Mouse (Mus musculus) neural tube, embryonic 13.5 days (tissue): ENCODE results near the gene Gon7. TPM values are rescaled to one million over a fixed set of nuclear protein-coding genes. Genes with fewer than 3 reads are reported as not detected.
A peak's percentile ranks its signal among the peaks of the same experiment; 100 is the strongest.

Source experiments
- ATAC-seq: fragments of 200-750 bp; cut with Nextera tagmentation; 2 replicates; pipeline ENCODE4 v1.8.0; 2017; ENCODE audit warnings: low read depth, mild to moderate bottlenecking, moderate TSS enrichment, moderate library complexity
- H3K27ac ChIP-seq: fragments of 300-500 bp; sonication (generic); replicated peaks from 2 replicates; pipeline ENCODE4 v1.5.1; 2015; ENCODE audit warnings: moderate library complexity, mild to moderate bottlenecking, inconsistent platforms
- H3K27me3 ChIP-seq: fragments of 300-500 bp; sonication (generic); 2 replicates; pipeline ENCODE4 v1.6.1; 2015; ENCODE audit warnings: mild to moderate bottlenecking, inconsistent platforms
- H3K36me3 ChIP-seq: fragments of 300-500 bp; sonication (generic); 2 replicates; pipeline ENCODE4 v1.6.1; 2015; ENCODE audit warnings: mild to moderate bottlenecking, inconsistent platforms
- H3K4me1 ChIP-seq: fragments of 300-500 bp; sonication (generic); replicated peaks from 2 replicates; pipeline ENCODE4 v1.6.1; 2015; ENCODE audit warnings: inconsistent platforms
- H3K4me2 ChIP-seq: fragments of 300-500 bp; sonication (generic); 2 replicates; pipeline ENCODE4 v1.6.1; 2015; ENCODE audit warnings: inconsistent platforms, mild to moderate bottlenecking, moderate library complexity
- H3K4me3 ChIP-seq: fragments of 300-500 bp; sonication (generic); 2 replicates; pipeline ENCODE4 v1.5.1; 2015; ENCODE audit warnings: mild to moderate bottlenecking, inconsistent platforms
- H3K9ac ChIP-seq: fragments of 300-500 bp; sonication (generic); 2 replicates; pipeline ENCODE4 v1.6.1; 2015; ENCODE audit warnings: moderate library complexity, mild to moderate bottlenecking, inconsistent platforms
- H3K9me3 ChIP-seq: fragments of 300-500 bp; sonication (generic); 2 replicates; pipeline ENCODE4 v1.6.1; 2016; ENCODE audit warnings: inconsistent platforms
- WGBS: fragments of 180-500 bp; shearing (Covaris S2); methylation state at CpG from one replicate; pipeline ENCODE4 v1.1.7; 2015; 5-methylcytosine and 5-hydroxymethylcytosine counted together
- polyA plus RNA-seq: library from polyadenylated mRNA; unstranded; fragments of >200 nt; fragmentation: Nextera tagmentation; extraction: Ambion mirVana; gene quantifications from 2 replicates; pipeline ENCODE4 v1.2.1, GENCODE M21; 2015

Gene Gon7
- polyA plus RNA-seq, 1 experiment from 2014 or later = 50.8 TPM

GRCm38 (mm10) chr12:102740285-102740684, 17.3 kb downstream of the Gon7 start:
- Histone ChIP-seq H3K4me3 (no peak overlapping the region), H3K4me2 (no peak overlapping the region), H3K4me1 (peaks cover 27% of the 10 kb centered on the region), H3K27me3 (no peaks in the 10 kb centered on the region), H3K36me3 (no peaks in the 10 kb centered on the region), H3K9me3 (no peaks in the 10 kb centered on the region), H3K9ac (no peak overlapping the region), H3K27ac (no peak overlapping the region)
- ATAC-seq = no peak
- WGBS = 68% methylated on average over 3 of the region's 3 CpGs

DNA sequence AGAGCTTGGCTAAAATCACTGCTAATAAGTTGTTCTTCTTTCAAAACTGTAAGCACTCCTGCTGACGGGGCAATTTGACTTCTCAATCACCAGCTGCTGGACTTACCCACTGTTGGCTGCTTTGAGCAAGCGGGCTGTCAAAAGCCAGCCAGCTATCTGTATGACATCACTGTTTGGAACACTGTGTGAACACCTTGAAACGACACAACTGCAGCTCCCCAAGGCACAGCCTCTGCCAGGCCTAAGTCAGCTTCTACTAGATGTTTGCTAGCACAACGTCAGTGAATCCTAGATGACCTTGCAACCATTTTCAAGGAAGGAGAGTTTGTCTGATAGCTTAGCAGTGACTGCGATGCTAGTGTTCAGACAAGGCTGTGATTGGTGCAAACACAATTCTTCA, 18.5 kb downstream of the Gon7 start:
- H3K4me3 ChIP-seq = no peak overlapping the region
- WGBS = 83% methylated on average over 5 of the region's 5 CpGs
- no peak overlapping the region for H3K9ac ChIP-seq
- ATAC-seq = no peak
- H3K9me3 ChIP-seq = no peaks in the 10 kb centered on the region
- H3K27me3 ChIP-seq = no peaks in the 10 kb centered on the region
- no peaks in the 10 kb centered on the region for H3K36me3 ChIP-seq
- no peak overlapping the region for H3K27ac ChIP-seq
- H3K4me2 ChIP-seq = no peak overlapping the region
- H3K4me1 ChIP-seq = peaks cover 17% of the 10 kb centered on the region

- peaks cover 26% of the 10 kb centered on the region for H3K4me1 ChIP-seq
- 15% methylated on average over 5 of the region's 5 CpGs for WGBS
- H3K36me3 ChIP-seq = no peaks in the 10 kb centered on the region
- no peak overlapping the region for H3K4me3 ChIP-seq
- no peak overlapping the region for H3K9ac ChIP-seq
- no peaks in the 10 kb centered on the region for H3K9me3 ChIP-seq
- no peak overlapping the region for H3K27ac ChIP-seq
- ATAC-seq = no peak
- H3K4me2 ChIP-seq = no peak overlapping the region
- no peaks in the 10 kb centered on the region for H3K27me3 ChIP-seq
Measured at GRCm38 (mm10) chr12:102733381-102733780, 24.2 kb downstream of the Gon7 start.

DNA sequence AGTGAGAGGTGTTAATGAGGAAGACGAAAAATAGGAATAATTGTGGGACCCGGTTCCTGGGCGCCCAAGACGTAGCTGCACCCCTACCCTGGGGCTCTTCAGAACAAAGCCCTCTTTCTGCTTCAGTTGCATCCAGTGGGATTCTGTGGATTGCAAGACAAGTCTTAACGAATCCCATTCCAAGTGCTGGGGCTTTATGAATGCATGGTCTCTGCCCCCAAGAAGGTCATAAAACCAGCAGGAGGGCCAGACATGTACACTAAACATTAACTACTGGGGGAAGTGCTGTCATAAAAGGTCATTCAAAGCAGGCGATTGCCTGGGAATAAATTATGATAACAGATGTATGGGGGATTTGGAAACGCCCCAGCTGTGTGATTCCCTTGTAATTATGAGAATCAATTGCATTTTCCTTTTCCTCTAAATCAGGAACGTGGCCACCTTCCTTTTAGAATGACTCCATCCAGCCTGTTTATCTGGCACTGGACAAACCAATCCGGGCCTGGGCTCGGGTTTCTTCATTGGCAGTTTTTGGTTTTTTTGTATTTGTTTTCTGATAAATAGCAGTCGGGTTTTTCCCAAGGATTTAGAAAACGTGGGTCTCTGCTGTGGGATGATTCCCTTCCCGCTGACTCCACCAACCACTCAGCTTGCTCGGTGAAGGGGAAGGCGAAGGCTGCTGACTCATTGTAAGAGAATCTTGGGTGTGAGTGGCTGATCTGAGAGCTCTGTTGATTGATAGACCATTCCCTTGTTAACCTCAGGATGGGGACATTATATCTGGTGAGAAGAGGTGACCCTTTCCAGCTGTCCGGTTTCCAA, 26.6 kb downstream of the Gon7 start:
- Histone ChIP-seq H3K4me2 (peak overlapping the region; percentile 53), H3K4me1 (peaks cover 26% of the 10 kb centered on the region), H3K27ac (peak overlapping the region; percentile 87), H3K9ac (peak overlapping the region; percentile 1), H3K9me3 (no peaks in the 10 kb centered on the region), H3K4me3 (peak overlapping the region; percentile 24), H3K27me3 (no peaks in the 10 kb centered on the region), H3K36me3 (no peaks in the 10 kb centered on the region)
- WGBS = 9% methylated on average over 16 of the region's 16 CpGs
- peak; percentile 78 for ATAC-seq

DNA sequence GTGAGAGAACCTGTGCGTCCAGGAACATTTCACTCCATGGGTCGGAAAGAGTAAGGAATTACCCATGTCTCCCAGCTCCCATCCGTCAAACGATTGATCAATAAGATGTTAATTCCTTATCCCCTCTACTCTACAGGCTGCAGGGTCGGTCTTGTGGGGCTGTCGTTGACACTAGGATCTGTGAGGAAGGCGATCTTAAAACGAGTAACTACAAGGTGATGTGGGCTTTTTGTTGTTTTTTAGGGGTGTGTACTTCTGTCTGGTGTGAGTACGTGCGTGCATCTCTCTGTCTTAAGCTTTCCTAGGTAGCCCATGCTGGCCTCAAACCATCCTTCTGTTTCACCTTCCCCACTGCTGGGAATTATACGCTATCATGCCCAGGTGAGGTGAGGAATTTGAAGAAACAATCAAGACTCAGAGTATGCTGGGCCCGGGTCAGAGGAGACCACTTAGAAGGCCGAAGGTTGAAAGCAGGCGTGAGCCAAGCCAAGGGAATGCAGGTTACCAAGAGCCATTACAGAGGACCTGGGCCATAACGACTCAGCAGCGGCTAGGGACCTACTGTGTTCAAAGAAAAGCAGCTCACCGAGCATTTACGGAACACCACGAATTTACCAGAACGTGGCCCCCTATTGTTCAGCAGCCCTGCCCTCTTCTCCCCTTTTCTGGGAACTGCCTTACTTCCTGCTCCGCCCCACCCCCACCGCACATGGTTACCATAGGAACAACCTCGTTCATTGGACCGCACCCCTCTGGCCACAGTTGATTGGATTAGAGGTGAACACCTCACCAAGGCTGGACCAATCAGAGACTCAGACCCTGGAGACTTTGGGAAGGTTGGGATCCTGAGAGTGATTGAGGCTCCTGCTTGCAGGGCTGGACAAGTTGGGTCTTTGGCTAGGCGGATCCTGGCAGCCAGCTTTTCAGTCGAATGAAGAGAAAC, 27.5 kb downstream of the Gon7 start:
- peaks cover 26% of the 10 kb centered on the region for H3K4me1 ChIP-seq
- no peaks in the 10 kb centered on the region for H3K9me3 ChIP-seq
- H3K36me3 ChIP-seq = no peaks in the 10 kb centered on the region
- H3K4me2 ChIP-seq = peak overlapping the region; percentile 53
- peak; percentile 98 for ATAC-seq
- WGBS = 22% methylated on average over 26 of the region's 26 CpGs
- H3K27ac ChIP-seq = peak overlapping the region; percentile 87
- H3K27me3 ChIP-seq = no peaks in the 10 kb centered on the region
- peak overlapping the region; percentile 24 for H3K4me3 ChIP-seq
- peak overlapping the region; percentile 48 for H3K9ac ChIP-seq

GRCm38 (mm10) chr12:102725761-102726175, 31.8 kb downstream of the Gon7 start:
- H3K27me3 ChIP-seq = no peaks in the 10 kb centered on the region
- no peaks in the 10 kb centered on the region for H3K9me3 ChIP-seq
- H3K27ac ChIP-seq = no peak overlapping the region
- H3K4me1 ChIP-seq = peaks cover 12% of the 10 kb centered on the region
- H3K4me2 ChIP-seq = no peak overlapping the region
- no peak for ATAC-seq
- H3K36me3 ChIP-seq = no peaks in the 10 kb centered on the region
- WGBS = 77% methylated on average over 7 of the region's 7 CpGs
- no peak overlapping the region for H3K4me3 ChIP-seq
- H3K9ac ChIP-seq = no peak overlapping the region

GRCm38 (mm10) chr12:102725146-102725545, 32.5 kb downstream of the Gon7 start:
- Histone ChIP-seq H3K4me3 (no peak overlapping the region), H3K27me3 (no peaks in the 10 kb centered on the region), H3K4me1 (peaks cover 7% of the 10 kb centered on the region), H3K9ac (no peak overlapping the region), H3K4me2 (no peak overlapping the region), H3K36me3 (no peaks in the 10 kb centered on the region), H3K9me3 (no peaks in the 10 kb centered on the region), H3K27ac (no peak overlapping the region)
- 94% methylated on average over 6 of the region's 6 CpGs for WGBS
- no peak for ATAC-seq

- WGBS = 83% methylated on average over 6 of the region's 6 CpGs
- no peaks in the 10 kb centered on the region for H3K36me3 ChIP-seq
- H3K4me1 ChIP-seq = peaks cover 5% of the 10 kb centered on the region; the same call in 1 of the 2 replicates
- no peak for ATAC-seq
- no peak overlapping the region for H3K27ac ChIP-seq
- H3K9me3 ChIP-seq = no peaks in the 10 kb centered on the region
- no peak overlapping the region for H3K4me2 ChIP-seq
- no peaks in the 10 kb centered on the region for H3K27me3 ChIP-seq
- no peak overlapping the region for H3K9ac ChIP-seq
- no peak overlapping the region for H3K4me3 ChIP-seq
Measured at GRCm38 (mm10) chr12:102723861-102724260, 33.7 kb downstream of the Gon7 start.

- Histone ChIP-seq H3K9me3 (no peaks in the 10 kb centered on the region), H3K4me3 (no peak overlapping the region), H3K27me3 (no peaks in the 10 kb centered on the region), H3K4me2 (no peak overlapping the region), H3K36me3 (no peaks in the 10 kb centered on the region), H3K4me1 (peaks cover 5% of the 10 kb centered on the region; the same call in 1 of the 2 replicates), H3K9ac (no peak overlapping the region), H3K27ac (no peak overlapping the region)
- WGBS = 74% methylated on average over 8 of the region's 8 CpGs
- no peak for ATAC-seq
Measured at GRCm38 (mm10) chr12:102722966-102723365, 34.6 kb downstream of the Gon7 start.

GRCm38 (mm10) chr12:102722451-102722850, 35.2 kb downstream of the Gon7 start:
- WGBS = 54% methylated on average over 11 of the region's 11 CpGs
- no peak for ATAC-seq

GRCm38 (mm10) chr12:102719552-102720315, 37.9 kb downstream of the Gon7 start:
- Histone ChIP-seq H3K27me3 (no peaks in the 10 kb centered on the region), H3K9me3 (no peaks in the 10 kb centered on the region), H3K9ac (no peak overlapping the region), H3K4me2 (peak overlapping the region; percentile 21), H3K4me3 (no peak overlapping the region), H3K27ac (no peak overlapping the region), H3K36me3 (no peaks in the 10 kb centered on the region), H3K4me1 (peaks cover 5% of the 10 kb centered on the region; the same call in 1 of the 2 replicates)
- ATAC-seq = peak; percentile 64
- 31% methylated on average over 13 of the region's 13 CpGs for WGBS

More at GRCm38 (mm10) chr12:102722451-102722850, 35.2 kb downstream of the Gon7 start:
- no peaks in the 10 kb centered on the region for H3K9me3 ChIP-seq
- no peaks in the 10 kb centered on the region for H3K36me3 ChIP-seq
- no peak overlapping the region for H3K4me2 ChIP-seq
- peaks cover 5% of the 10 kb centered on the region; the same call in 1 of the 2 replicates for H3K4me1 ChIP-seq
- no peak overlapping the region for H3K27ac ChIP-seq
- H3K9ac ChIP-seq = no peak overlapping the region
- H3K27me3 ChIP-seq = no peaks in the 10 kb centered on the region
- no peak overlapping the region for H3K4me3 ChIP-seq
